Mouse (Mus musculus) C2C12 (cell line): ENCODE measurements around the gene 4921507P07Rik. TPM values are rescaled to one million over a fixed set of nuclear protein-coding genes. Genes with fewer than 3 reads are reported as not detected.
"Not testable (repeated sequence)": the region's sequence is repeated elsewhere in the genome, so short reads cannot be mapped to it uniquely, and the experiment has no call there.

ENCODE experiments used
- H3K27me3 ChIP-seq: one replicate; pipeline ENCODE4 v1.6.1; 2011; ENCODE audit not compliant: control insufficient read depth, insufficient read depth, insufficient read length
- H3K36me3 ChIP-seq: one replicate; pipeline ENCODE4 v1.6.1; 2011; ENCODE audit not compliant: control insufficient read depth, insufficient read depth
- H3K4me3 ChIP-seq: one replicate; pipeline ENCODE4 v1.5.1; 2011; ENCODE audit warnings: mild to moderate bottlenecking, control low read depth; ENCODE audit not compliant: poor library complexity, insufficient read depth, severe bottlenecking
- H3K79me2 ChIP-seq: one replicate; pipeline ENCODE4 v1.6.1; 2011; ENCODE audit not compliant: control insufficient read depth, insufficient read depth
- H3K79me3 ChIP-seq: one replicate; pipeline ENCODE4 v1.6.1; 2011; ENCODE audit warnings: low read depth, control low read depth
- H3ac ChIP-seq: one replicate; pipeline ENCODE3; 2011; ENCODE audit warnings: low read depth; ENCODE audit not compliant: control insufficient read depth, insufficient read length
- CEBPB ChIP-seq: IDR thresholded peaks from one replicate; pipeline ENCODE4 v1.6.1; 2011; ENCODE audit warnings: low read depth, mild to moderate bottlenecking, control low read depth, moderate library complexity
- CTCF ChIP-seq: IDR thresholded peaks from one replicate; pipeline ENCODE4 v1.5.1; 2011; ENCODE audit not compliant: control insufficient read depth, insufficient read depth, insufficient read length
- FOSL1 ChIP-seq: IDR thresholded peaks from one replicate; pipeline ENCODE4 v1.8.0; 2011; ENCODE audit warnings: mild to moderate bottlenecking, low read length; ENCODE audit not compliant: poor library complexity, insufficient read depth, severe bottlenecking
- MAX ChIP-seq: IDR thresholded peaks from one replicate; pipeline ENCODE4 v1.6.1; 2011; ENCODE audit warnings: mild to moderate bottlenecking, control low read depth
- MYOD1 ChIP-seq: IDR thresholded peaks from one replicate; pipeline ENCODE4 v1.6.1; 2011; ENCODE audit warnings: low read depth; ENCODE audit not compliant: control insufficient read depth, insufficient read length
- MYOG ChIP-seq: IDR thresholded peaks from one replicate; pipeline ENCODE4 v1.6.1; 2011; ENCODE audit not compliant: control insufficient read depth, insufficient read length; ENCODE audit errors: extremely low read depth
- USF1 ChIP-seq: IDR thresholded peaks from one replicate; pipeline ENCODE4 v1.6.1; 2011; ENCODE audit warnings: low read depth, mild to moderate bottlenecking, control low read depth, moderate library complexity
- polyA plus RNA-seq: library from polyadenylated mRNA; unstranded; fragments of >200 nt; fragmentation: generic; extraction: Trizol; gene quantifications from one replicate; pipeline ENCODE4 v1.2.1, GENCODE M21; 2012; ENCODE audit warnings: missing spikeins

Gene 4921507P07Rik
- polyA plus RNA-seq, 1 experiment, result not detected

GRCm38 (mm10) chr6:50563651-50564050 is 32.8 kb downstream of the 4921507P07Rik start:
- H3K27me3 ChIP-seq, result no peaks in the 10 kb centered on the region
- no peak overlapping the region for H3ac ChIP-seq
- peaks cover 13% of the 10 kb centered on the region for H3K79me3 ChIP-seq
- peaks cover 25% of the 10 kb centered on the region for H3K36me3 ChIP-seq
- no peak overlapping the region for H3K4me3 ChIP-seq
- peaks cover 16% of the 10 kb centered on the region for H3K79me2 ChIP-seq
- TF ChIP-seq MYOD1, result no peak
- TF ChIP-seq USF1, result no peak
- no peak for TF ChIP-seq MAX
- TF ChIP-seq FOSL1, result no peak
- TF ChIP-seq CEBPB, result no peak
- TF ChIP-seq CTCF, result no peak
- no peak for TF ChIP-seq MYOG

- no peaks in the 10 kb centered on the region for H3K27me3 ChIP-seq
- H3K4me3 ChIP-seq, result no peak overlapping the region
- peaks cover 16% of the 10 kb centered on the region for H3K79me2 ChIP-seq
- peaks cover 13% of the 10 kb centered on the region for H3K79me3 ChIP-seq
- no peak for TF ChIP-seq CTCF
- TF ChIP-seq MYOG, result no peak
- no peak for TF ChIP-seq FOSL1
- TF ChIP-seq MYOD1, result no peak
- TF ChIP-seq USF1, result no peak
- no peak for TF ChIP-seq CEBPB
- no peak for TF ChIP-seq MAX
- no peak overlapping the region for H3ac ChIP-seq
- H3K36me3 ChIP-seq, result peaks cover 25% of the 10 kb centered on the region
These were observed 34.0 kb downstream of the 4921507P07Rik start for GRCm38 (mm10) chr6:50562421-50562820.

- Histone ChIP-seq H3K4me3 (no peak overlapping the region), H3ac (no peak overlapping the region), H3K36me3 (peaks cover 25% of the 10 kb centered on the region), H3K79me3 (peaks cover 9% of the 10 kb centered on the region), H3K27me3 (no peaks in the 10 kb centered on the region), H3K79me2 (peaks cover 11% of the 10 kb centered on the region)
- TF ChIP-seq MYOG (no peak), MYOD1 (no peak), CEBPB (no peak), USF1 (no peak), MAX (no peak), CTCF (no peak), FOSL1 (no peak)
These were observed 35.7 kb downstream of the 4921507P07Rik start for GRCm38 (mm10) chr6:50560776-50561175.

- Histone ChIP-seq H3K79me2 (peaks cover 3% of the 10 kb centered on the region), H3ac (no peak overlapping the region), H3K27me3 (no peaks in the 10 kb centered on the region), H3K36me3 (peaks cover 20% of the 10 kb centered on the region), H3K79me3 (peaks cover 1% of the 10 kb centered on the region), H3K4me3 (no peak overlapping the region)
- TF ChIP-seq CTCF (no peak), MYOD1 (no peak), CEBPB (no peak), USF1 (no peak), MAX (no peak), MYOG (no peak)
These were observed 37.6 kb downstream of the 4921507P07Rik start for GRCm38 (mm10) chr6:50558877-50559276.

- TF ChIP-seq MYOG, result no peak
- no peak for TF ChIP-seq FOSL1
- TF ChIP-seq MAX, result no peak
- TF ChIP-seq USF1, result no peak
- no peak for TF ChIP-seq MYOD1
- no peak for TF ChIP-seq CEBPB
- TF ChIP-seq CTCF, result no peak
- H3K79me2 ChIP-seq, result no peaks in the 10 kb centered on the region
- no peaks in the 10 kb centered on the region for H3K27me3 ChIP-seq
- no peak overlapping the region for H3K4me3 ChIP-seq
- no peak overlapping the region for H3ac ChIP-seq
- H3K79me3 ChIP-seq, result no peaks in the 10 kb centered on the region
- peaks cover 7% of the 10 kb centered on the region for H3K36me3 ChIP-seq
These were observed 38.9 kb downstream of the 4921507P07Rik start for GRCm38 (mm10) chr6:50557566-50557965.

- H3ac ChIP-seq, H3K79me3 ChIP-seq, H3K36me3 ChIP-seq, H3K79me2 ChIP-seq, H3K4me3 ChIP-seq, H3K27me3 ChIP-seq: not testable (repeated sequence)
These were observed 42.2 kb downstream of the 4921507P07Rik start for GRCm38 (mm10) chr6:50554223-50554622.
